8 mouse cellular contexts compared by ENCODE assay signal in genomic region chr15:84313566-84313878, GRCm38 (mm10). TPM values are rescaled to one million over a fixed set of nuclear protein-coding genes. Genes with fewer than 3 reads are reported as not detected.
DNase-seq lines count a peak whose midpoint lies in the region; ATAC-seq lines count a peak whose summit lies in the region.

No protein-coding gene starts in this region.

- WGBS in intestine, embryonic 14.5 days, result 20% methylated on average over 9 of the region's 9 CpGs
- 30% methylated on average over 9 of the region's 9 CpGs for WGBS in intestine, embryonic 16.5 days
- WGBS in liver, embryonic 15.5 days (ENCODE audit: insufficient replicate concordance), result 16% methylated on average over 9 of the region's 9 CpGs
- WGBS in stomach, embryonic 16.5 days, result 29% methylated on average over 9 of the region's 9 CpGs

- peaks cover 19% of the 10 kb centered on the region for H3K4me1 ChIP-seq in intestine, embryonic 14.5 days (replicated peaks; ENCODE audit: control insufficient read depth, insufficient read depth, low read length)
- peaks cover 32% of the 10 kb centered on the region for H3K4me1 ChIP-seq in intestine, embryonic 16.5 days (ENCODE audit: control insufficient read depth, insufficient read depth, low read length)
- H3K4me1 ChIP-seq in liver, embryonic 15.5 days (replicated peaks), result peaks cover 55% of the 10 kb centered on the region
- H3K4me1 ChIP-seq in stomach, embryonic 16.5 days (ENCODE audit: control insufficient read depth, insufficient read depth, low read length), result peaks cover 31% of the 10 kb centered on the region

- no peak overlapping the region for H3K27ac ChIP-seq in intestine, embryonic 14.5 days (ENCODE audit: low read depth)
- no peak overlapping the region for H3K27ac ChIP-seq in intestine, embryonic 16.5 days (ENCODE audit: low read length)
- H3K27ac ChIP-seq in liver, embryonic 15.5 days (replicated peaks), result peak overlapping the region; percentile 81
- H3K27ac ChIP-seq in stomach, embryonic 16.5 days (ENCODE audit: low read length), result peak overlapping the region; percentile 12; the same call in 1 of the 2 replicates

- H3K9ac ChIP-seq in intestine, embryonic 14.5 days (ENCODE audit: low read length), result no peak overlapping the region
- H3K9ac ChIP-seq in intestine, embryonic 16.5 days (ENCODE audit: low read depth, low read length), result no peak overlapping the region
- H3K9ac ChIP-seq in liver, embryonic 15.5 days, result no peak overlapping the region
- H3K9ac ChIP-seq in stomach, embryonic 16.5 days (ENCODE audit: low read length), result no peak overlapping the region

- H3K4me3 ChIP-seq in intestine, embryonic 14.5 days (ENCODE audit: low read depth, low read length), result no peak overlapping the region
- no peak overlapping the region for H3K4me3 ChIP-seq in intestine, embryonic 16.5 days (ENCODE audit: low read length)
- H3K4me3 ChIP-seq in liver, embryonic 15.5 days (replicated peaks), result no peak overlapping the region
- no peak overlapping the region for H3K4me3 ChIP-seq in stomach, embryonic 16.5 days (replicated peaks; ENCODE audit: low read length)

- H3K4me2 ChIP-seq in intestine, embryonic 14.5 days (ENCODE audit: low read length), result no peak overlapping the region
- no peak overlapping the region for H3K4me2 ChIP-seq in intestine, embryonic 16.5 days (ENCODE audit: low read depth, low read length)
- H3K4me2 ChIP-seq in liver, embryonic 15.5 days, result peak overlapping the region; percentile 8; the same call in 1 of the 2 replicates
- no peak overlapping the region for H3K4me2 ChIP-seq in stomach, embryonic 16.5 days (ENCODE audit: low read depth, low read length)

- ATAC-seq in intestine, embryonic 14.5 days (replicated peaks; ENCODE audit: low FRiP score, low TSS enrichment, low read depth), result 0 out of 2 replicates have a peak, but pooled peaks have one; percentile 24
- ATAC-seq in intestine, embryonic 16.5 days, result no peak
- no peak for ATAC-seq in liver, embryonic 15.5 days (ENCODE audit: insufficient read depth)
- peak; percentile 33; the same call in 1 of the 2 replicates for ATAC-seq in stomach, embryonic 16.5 days (ENCODE audit: insufficient read depth, low FRiP score)

- H3K9me3 ChIP-seq in intestine, embryonic 14.5 days (ENCODE audit: control insufficient read depth, low read length), result no peaks in the 10 kb centered on the region
- H3K9me3 ChIP-seq in intestine, embryonic 16.5 days (ENCODE audit: control insufficient read depth, low read length), result no peaks in the 10 kb centered on the region
- H3K9me3 ChIP-seq in liver, embryonic 15.5 days (replicated peaks), result no peaks in the 10 kb centered on the region
- no peaks in the 10 kb centered on the region for H3K9me3 ChIP-seq in stomach, embryonic 16.5 days (replicated peaks; ENCODE audit: control insufficient read depth, low read length)

- H3K27me3 ChIP-seq in intestine, embryonic 14.5 days (replicated peaks; ENCODE audit: control insufficient read depth, insufficient read depth, low read length), result no peaks in the 10 kb centered on the region
- no peaks in the 10 kb centered on the region for H3K27me3 ChIP-seq in intestine, embryonic 16.5 days (replicated peaks; ENCODE audit: control insufficient read depth, insufficient read depth, low read length)
- H3K27me3 ChIP-seq in liver, embryonic 15.5 days, result no peaks in the 10 kb centered on the region
- H3K27me3 ChIP-seq in stomach, embryonic 16.5 days (ENCODE audit: control insufficient read depth, insufficient read depth, low read length), result no peaks in the 10 kb centered on the region; the same call in 1 of the 2 replicates

- no peak for DNase-seq in intestine, embryonic 14.5 days (ENCODE audit: low spot score)
- peak; percentile 10 for DNase-seq in c-Kit-positive CD71-positive TER-119-positive erythroid progenitor cells, embryonic 14.5 days (ENCODE audit: low spot score)
- DNase-seq in cerebellum, adult 11 months, result no peak
- no peak for DNase-seq in left cerebral cortex, adult 18-20 months (ENCODE audit: low spot score in 2 of 2)
- no peak for DNase-seq in kidney, postnatal 14 days

- no peaks in the 10 kb centered on the region for H3K36me3 ChIP-seq in intestine, embryonic 14.5 days (ENCODE audit: control insufficient read depth, insufficient read depth, low read length)
- no peaks in the 10 kb centered on the region for H3K36me3 ChIP-seq in intestine, embryonic 16.5 days (ENCODE audit: control insufficient read depth, insufficient read depth, low read length)
- no peaks in the 10 kb centered on the region for H3K36me3 ChIP-seq in liver, embryonic 15.5 days (replicated peaks)
- no peaks in the 10 kb centered on the region for H3K36me3 ChIP-seq in stomach, embryonic 16.5 days (ENCODE audit: control insufficient read depth, insufficient read depth, low read length)

RNA-seq across cellular contexts. Expression of gene Parvg, which starts 10.3 kb away (rescaled TPM):
- polyA plus RNA-seq in intestine, embryonic 14.5 days (2014; fragmentation: Nextera tagmentation; extraction: Ambion mirVana), result 1.9 and 2.0 TPM in 2 replicates
- polyA plus RNA-seq in intestine, embryonic 16.5 days (2015; fragmentation: Nextera tagmentation; extraction: Ambion mirVana), result 3.1 and 3.2 TPM in 2 replicates
- polyA plus RNA-seq in liver, embryonic 15.5 days (2015; fragmentation: Nextera tagmentation; extraction: Ambion mirVana), result 13.1 and 13.8 TPM in 2 replicates
- 3.7 and 4.3 TPM in 2 replicates for polyA plus RNA-seq in stomach, embryonic 16.5 days (2015; fragmentation: Nextera tagmentation; extraction: Ambion mirVana)
- total RNA-seq in left cerebral cortex, adult 18-20 months (2021), result 10 to 100 TPM; 12.5 to 14.9 TPM

Comparison
In these comparisons a context has a peak if more than half of its experiments do, and no peak if none do; other contexts are left out.
1. ATAC-seq: peak in intestine, embryonic 14.5 days (single experiment) and stomach, embryonic 16.5 days (single experiment); none in intestine, embryonic 16.5 days (single experiment) and liver, embryonic 15.5 days (single experiment).
2. H3K27ac ChIP-seq: peak in liver, embryonic 15.5 days (single experiment) and stomach, embryonic 16.5 days (single experiment); none in intestine, embryonic 14.5 days (single experiment) and intestine, embryonic 16.5 days (single experiment).